Mouse (Mus musculus): ENCODE measurements around the gene Skor1.

DNA sequence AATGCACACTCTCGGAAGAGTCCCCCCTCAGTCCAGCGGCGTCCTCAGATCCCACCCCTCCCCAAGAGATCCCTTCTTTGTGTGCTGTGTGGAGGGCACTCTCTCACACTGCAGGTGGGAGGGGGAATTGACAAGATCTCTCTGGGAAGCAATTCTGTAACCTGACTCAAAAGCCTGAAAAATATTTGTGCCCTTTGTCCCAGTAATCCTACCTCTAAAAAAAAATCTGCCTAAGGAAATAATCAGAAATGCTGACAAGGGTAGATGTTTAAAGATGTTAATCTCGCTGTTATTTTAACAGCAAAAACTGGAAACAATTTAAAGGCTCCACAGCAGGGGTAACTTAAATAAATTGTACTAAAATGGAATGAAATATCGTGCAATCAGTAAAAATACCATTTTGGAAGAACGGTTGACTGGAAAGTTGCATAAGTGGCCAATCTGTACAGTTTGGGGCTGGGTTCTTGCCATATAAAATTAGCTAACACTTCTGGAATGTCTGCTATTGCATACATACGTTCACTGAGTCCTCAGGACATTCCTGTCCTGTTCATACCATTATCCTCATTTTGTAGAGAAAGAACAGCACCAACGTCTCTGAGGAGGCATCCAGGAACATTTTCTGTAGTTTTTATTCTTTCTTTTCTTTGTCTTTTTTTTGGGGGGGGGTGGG is 26.5 kb downstream of the Skor1 start:
- TF ChIP-seq POLR2A (IDR thresholded peaks at IDR 0.05; ENCODE audit: control insufficient read depth, low read depth, low read length): no peak
- no peak for TF ChIP-seq CTCF (IDR thresholded peaks at IDR 0.05; ENCODE audit: control insufficient read depth, insufficient read depth, insufficient replicate concordance, low read depth, low read length)
